Mouse (Mus musculus): ENCODE data around the gene Jag1. TPM values are rescaled to one million over a fixed set of nuclear protein-coding genes. Genes with fewer than 3 reads are reported as not detected.

The Jag1 gene
- polyA plus RNA-seq, 1 experiment from 2014 or later = 56.2 TPM

DNA sequence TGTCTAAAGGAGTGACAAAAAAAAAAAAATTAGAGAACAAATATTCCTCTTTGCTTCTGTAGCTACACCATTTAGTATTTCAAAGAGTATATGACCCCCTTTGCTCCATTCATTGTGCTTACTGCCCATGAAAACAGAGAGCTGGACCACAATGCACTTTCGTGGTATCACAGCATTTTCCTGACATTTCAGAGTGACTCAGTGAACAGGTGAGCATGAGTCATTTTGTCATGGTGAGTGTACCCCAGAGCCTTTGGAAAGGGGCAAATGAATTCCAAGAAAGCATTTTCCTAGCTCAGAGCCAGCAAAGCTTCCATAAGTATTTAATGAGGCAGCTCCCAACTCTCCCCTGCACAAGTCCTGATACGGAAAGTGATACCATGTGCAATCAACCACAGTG is 72.3 kb downstream of the Jag1 start:
- H3K36me3 ChIP-seq (ENCODE audit: control insufficient read depth, insufficient read depth, low read length) = no peaks in the 10 kb centered on the region
- WGBS = 57% methylated on average over 2 of the region's 2 CpGs
- no peak overlapping the region for H3K4me3 ChIP-seq (ENCODE audit: low read length)
- no peaks in the 10 kb centered on the region for H3K9me3 ChIP-seq (ENCODE audit: control insufficient read depth, low read length)
- no peak for ATAC-seq (ENCODE audit: low FRiP score, low TSS enrichment)
- H3K4me2 ChIP-seq (replicated peaks; ENCODE audit: low read depth, low read length) = no peak overlapping the region
- H3K4me1 ChIP-seq (ENCODE audit: control insufficient read depth, insufficient read depth, low read length) = no peaks in the 10 kb centered on the region
- H3K27ac ChIP-seq (ENCODE audit: low read depth, low read length) = no peak overlapping the region
- no peak overlapping the region for H3K9ac ChIP-seq (ENCODE audit: low read depth, low read length)
- H3K27me3 ChIP-seq (ENCODE audit: control insufficient read depth, insufficient read depth, low read length) = no peaks in the 10 kb centered on the region

Other genes with a start within 250 kb of the Jag1 start
- 40.6 and 44.1 TPM in 2 replicates for gene AL731706.2, start 231.0 kb downstream of the Jag1 start, polyA plus RNA-seq (2014; fragmentation: Nextera tagmentation; extraction: Ambion mirVana)
- 6.8 and 7.8 TPM in 2 replicates for gene Slx4ip, start 225.4 kb downstream of the Jag1 start, polyA plus RNA-seq (2014; fragmentation: Nextera tagmentation; extraction: Ambion mirVana)
- gene AL731706.1, start 225.3 kb downstream of the Jag1 start, polyA plus RNA-seq (2014; fragmentation: Nextera tagmentation; extraction: Ambion mirVana) = 32.0 and 43.5 TPM in 2 replicates
- gene Mkks, start 225.3 kb downstream of the Jag1 start, polyA plus RNA-seq (2014; fragmentation: Nextera tagmentation; extraction: Ambion mirVana) = 18.0 and 20.7 TPM in 2 replicates